Mouse (Mus musculus): ENCODE results near the gene Ip6k3. TPM values are rescaled to one million over a fixed set of nuclear protein-coding genes. Genes with fewer than 3 reads are reported as not detected.
A peak's percentile ranks its signal among the peaks of the same experiment; 100 is the strongest.

The Ip6k3 gene
- polyA plus RNA-seq, 1 experiment from 2014 or later: 0.26 TPM

DNA sequence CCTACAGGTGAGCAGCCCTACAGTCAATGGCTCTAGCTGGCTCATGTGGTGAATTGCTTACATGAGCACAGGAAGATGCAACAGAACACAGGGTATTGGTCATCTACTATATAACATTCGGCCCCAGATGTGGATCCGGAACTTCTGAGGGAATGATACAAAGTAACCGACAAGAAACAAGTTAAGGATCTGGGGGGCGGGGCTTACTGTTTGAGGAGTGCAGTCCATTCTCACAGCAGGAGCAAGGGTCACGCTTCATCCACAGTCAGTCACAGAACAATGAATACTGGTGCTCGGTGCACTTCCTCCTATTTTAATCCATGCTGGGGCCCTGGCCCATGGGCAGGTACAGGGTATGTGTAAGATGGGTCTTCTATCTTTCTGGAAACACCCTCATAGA, 59.7 kb downstream of the Ip6k3 start:
- H3K4me2 ChIP-seq: no peak overlapping the region

DNA sequence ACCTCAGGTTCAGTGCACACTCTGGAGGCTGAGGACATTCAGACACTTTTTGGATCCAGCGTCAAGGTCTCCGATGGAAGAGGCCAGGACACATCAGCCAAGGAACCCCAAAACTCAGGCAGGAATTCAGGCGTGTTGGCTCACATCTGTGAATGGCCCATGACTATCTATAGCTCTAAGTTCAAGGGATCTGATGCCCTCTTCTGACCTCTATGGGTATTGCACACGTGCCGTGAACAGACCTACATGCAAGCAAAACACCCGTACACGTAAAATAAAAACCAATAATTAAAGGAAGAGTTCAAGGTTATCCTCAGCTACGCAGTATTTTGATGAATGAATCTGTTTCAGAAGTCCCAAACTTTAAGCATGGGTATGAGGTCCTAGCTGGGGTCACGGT, 60.9 kb downstream of the Ip6k3 start:
- H3K4me2 ChIP-seq: no peak overlapping the region
- no peaks in the 10 kb centered on the region for H3K9me3 ChIP-seq (replicated peaks; ENCODE audit: control insufficient read depth, low read length)
- no peaks in the 10 kb centered on the region for H3K36me3 ChIP-seq (ENCODE audit: control insufficient read depth, insufficient read depth, low read length)
- H3K27me3 ChIP-seq (ENCODE audit: control insufficient read depth, insufficient read depth, low read length): no peaks in the 10 kb centered on the region
- no peak for ATAC-seq (replicated peaks; ENCODE audit: insufficient number of reproducible peaks, low FRiP score, low TSS enrichment)
- 84% methylated on average over 9 of the region's 9 CpGs for WGBS (ENCODE audit: insufficient replicate concordance)
- H3K9ac ChIP-seq (ENCODE audit: low read depth, low read length): no peak overlapping the region
- H3K27ac ChIP-seq (ENCODE audit: low read depth, low read length): no peak overlapping the region
- H3K4me3 ChIP-seq (ENCODE audit: low read depth, low read length): no peak overlapping the region
- no peaks in the 10 kb centered on the region for H3K4me1 ChIP-seq (ENCODE audit: control insufficient read depth, insufficient read depth, low read length)

More for the DNA sequence above, 59.7 kb downstream of the Ip6k3 start:
- H3K27me3 ChIP-seq (ENCODE audit: control insufficient read depth, insufficient read depth, low read length): no peaks in the 10 kb centered on the region
- 85% methylated on average over 6 of the region's 6 CpGs for WGBS (ENCODE audit: insufficient replicate concordance)
- H3K36me3 ChIP-seq (ENCODE audit: control insufficient read depth, insufficient read depth, low read length): no peaks in the 10 kb centered on the region
- no peaks in the 10 kb centered on the region for H3K4me1 ChIP-seq (ENCODE audit: control insufficient read depth, insufficient read depth, low read length)
- no peak for ATAC-seq (replicated peaks; ENCODE audit: insufficient number of reproducible peaks, low FRiP score, low TSS enrichment)
- H3K27ac ChIP-seq (ENCODE audit: low read depth, low read length): no peak overlapping the region
- no peaks in the 10 kb centered on the region for H3K9me3 ChIP-seq (replicated peaks; ENCODE audit: control insufficient read depth, low read length)
- H3K4me3 ChIP-seq (ENCODE audit: low read depth, low read length): no peak overlapping the region
- H3K9ac ChIP-seq (ENCODE audit: low read depth, low read length): no peak overlapping the region

DNA sequence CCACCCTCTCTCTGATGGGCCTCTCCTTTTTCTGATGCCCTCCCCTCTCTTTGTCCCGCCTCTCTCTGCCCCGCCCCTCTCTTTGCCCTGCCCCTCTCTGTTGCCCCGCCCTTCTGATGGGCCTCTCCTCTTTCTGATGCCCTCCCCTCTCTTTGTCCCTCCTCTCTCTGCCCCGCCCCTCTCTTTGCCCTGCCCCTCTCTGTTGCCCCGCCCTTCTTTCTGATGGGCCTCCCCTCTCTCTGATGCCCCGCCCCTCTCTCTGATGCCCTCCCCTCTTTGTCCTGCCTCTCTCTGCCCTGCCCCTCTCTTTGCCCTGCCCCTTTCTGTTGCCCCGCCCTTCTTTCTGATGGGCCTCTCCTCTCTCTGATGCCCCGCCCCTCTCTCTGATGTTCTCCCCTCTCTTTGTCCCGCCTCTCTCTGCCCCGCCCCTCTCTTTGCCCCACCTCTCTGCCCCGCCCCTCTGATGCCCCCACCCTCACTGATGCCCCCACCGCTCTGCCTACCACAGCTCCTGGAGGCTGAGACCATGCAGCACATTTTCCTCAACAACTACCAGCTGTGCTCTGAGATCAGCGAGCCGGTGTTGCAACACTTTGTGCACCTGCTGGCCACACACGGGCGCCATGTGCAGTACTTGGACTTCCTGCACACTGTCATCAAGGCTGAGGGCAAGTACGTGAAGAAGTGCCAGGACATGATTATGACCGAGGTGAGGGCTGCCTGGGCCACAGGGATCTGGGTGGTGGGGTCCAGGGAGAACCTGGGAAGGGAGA, 61.7 kb downstream of the Ip6k3 start:
- Histone ChIP-seq H3K9me3 (replicated peaks; ENCODE audit: control insufficient read depth, low read length) (no peaks in the 10 kb centered on the region), H3K27me3 (ENCODE audit: control insufficient read depth, insufficient read depth, low read length) (no peaks in the 10 kb centered on the region), H3K4me2 (no peak overlapping the region), H3K4me3 (ENCODE audit: low read depth, low read length) (no peak overlapping the region), H3K4me1 (ENCODE audit: control insufficient read depth, insufficient read depth, low read length) (no peaks in the 10 kb centered on the region), H3K27ac (ENCODE audit: low read depth, low read length) (no peak overlapping the region), H3K9ac (ENCODE audit: low read depth, low read length) (no peak overlapping the region), H3K36me3 (ENCODE audit: control insufficient read depth, insufficient read depth, low read length) (no peaks in the 10 kb centered on the region)
- 72% methylated on average over 17 of the region's 18 CpGs for WGBS (ENCODE audit: insufficient replicate concordance)
- no peak for ATAC-seq (replicated peaks; ENCODE audit: insufficient number of reproducible peaks, low FRiP score, low TSS enrichment)

DNA sequence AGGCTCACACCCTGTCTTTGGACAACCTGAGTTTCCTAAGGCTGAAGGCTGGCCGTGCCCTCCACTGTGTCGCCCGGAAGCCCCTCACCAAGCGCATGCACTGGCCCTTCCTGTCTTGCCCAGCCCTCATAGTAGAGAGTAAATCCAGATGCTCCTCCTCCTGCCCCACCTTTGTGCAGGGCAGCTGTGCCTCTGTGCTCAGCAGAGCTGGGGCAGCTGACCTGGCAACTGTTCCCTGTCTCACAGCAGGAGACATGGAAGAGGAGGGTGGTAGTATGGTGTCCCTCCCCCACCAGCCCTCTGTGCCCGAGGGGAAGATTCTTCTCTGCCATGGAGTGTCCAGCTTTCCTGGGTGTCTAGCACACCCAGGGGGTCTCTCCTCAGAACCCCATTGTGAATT, 65.9 kb downstream of the Ip6k3 start:
- Histone ChIP-seq H3K36me3 (ENCODE audit: control insufficient read depth, insufficient read depth, low read length) (no peaks in the 10 kb centered on the region; the same call in 1 of the 2 replicates), H3K4me2 (no peak overlapping the region), H3K4me3 (ENCODE audit: low read depth, low read length) (no peak overlapping the region), H3K9ac (ENCODE audit: low read depth, low read length) (0 out of 2 replicates have a peak overlapping the region, but pooled peaks have one; percentile 16), H3K9me3 (replicated peaks; ENCODE audit: control insufficient read depth, low read length) (no peaks in the 10 kb centered on the region), H3K27ac (ENCODE audit: low read depth, low read length) (no peak overlapping the region), H3K4me1 (ENCODE audit: control insufficient read depth, insufficient read depth, low read length) (no peaks in the 10 kb centered on the region), H3K27me3 (ENCODE audit: control insufficient read depth, insufficient read depth, low read length) (no peaks in the 10 kb centered on the region)
- 83% methylated on average over 5 of the region's 5 CpGs for WGBS (ENCODE audit: insufficient replicate concordance)
- no peak for ATAC-seq (replicated peaks; ENCODE audit: insufficient number of reproducible peaks, low FRiP score, low TSS enrichment)

DNA sequence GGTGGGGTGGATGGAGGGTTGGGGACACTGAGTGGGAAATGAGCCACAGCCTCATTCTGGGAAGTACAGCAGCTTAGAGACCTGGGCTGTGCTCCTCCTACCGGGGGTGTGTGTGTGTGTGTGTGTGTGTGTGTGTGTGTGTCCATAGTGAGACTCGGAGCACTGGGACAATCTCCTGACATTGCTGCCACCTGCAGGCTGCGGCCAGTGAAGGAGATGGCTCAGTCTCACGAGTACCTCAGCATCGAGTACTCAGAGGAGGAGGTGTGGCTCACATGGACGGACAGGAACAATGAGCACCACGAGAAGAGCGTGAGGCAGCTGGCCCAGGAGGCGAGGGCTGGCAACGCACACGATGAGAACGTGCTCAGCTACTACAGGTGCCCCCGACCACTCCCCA, 71.9 kb downstream of the Ip6k3 start:
- Histone ChIP-seq H3K9ac (ENCODE audit: low read depth, low read length) (no peak overlapping the region), H3K9me3 (replicated peaks; ENCODE audit: control insufficient read depth, low read length) (no peaks in the 10 kb centered on the region), H3K4me1 (ENCODE audit: control insufficient read depth, insufficient read depth, low read length) (no peaks in the 10 kb centered on the region), H3K36me3 (ENCODE audit: control insufficient read depth, insufficient read depth, low read length) (no peaks in the 10 kb centered on the region; the same call in 1 of the 2 replicates), H3K27me3 (ENCODE audit: control insufficient read depth, insufficient read depth, low read length) (no peaks in the 10 kb centered on the region), H3K4me2 (no peak overlapping the region), H3K4me3 (ENCODE audit: low read depth, low read length) (no peak overlapping the region), H3K27ac (ENCODE audit: low read depth, low read length) (no peak overlapping the region)
- WGBS (ENCODE audit: insufficient replicate concordance): 42% methylated on average over 13 of the region's 13 CpGs
- ATAC-seq (replicated peaks; ENCODE audit: insufficient number of reproducible peaks, low FRiP score, low TSS enrichment): no peak

Other genes with a start within 250 kb of the Ip6k3 start
- 5.7 and 5.9 TPM in 2 replicates for gene Phf1, start 234.7 kb downstream of the Ip6k3 start, polyA plus RNA-seq (2014; fragmentation: Nextera tagmentation; extraction: Ambion mirVana)
- 134 and 145 TPM in 2 replicates for gene Cuta, start 228.2 kb downstream of the Ip6k3 start, polyA plus RNA-seq (2014; fragmentation: Nextera tagmentation; extraction: Ambion mirVana)
- gene Syngap1, start 226.5 kb downstream of the Ip6k3 start, polyA plus RNA-seq (2014; fragmentation: Nextera tagmentation; extraction: Ambion mirVana): 2.9 and 3.7 TPM in 2 replicates
- gene Zbtb9, start 194.6 kb downstream of the Ip6k3 start, polyA plus RNA-seq (2014; fragmentation: Nextera tagmentation; extraction: Ambion mirVana): 6.8 and 7.9 TPM in 2 replicates
- gene Bak1, start 138.8 kb downstream of the Ip6k3 start, polyA plus RNA-seq (2014; fragmentation: Nextera tagmentation; extraction: Ambion mirVana): 11.0 and 11.4 TPM in 2 replicates
- 2.1 and 2.2 TPM in 2 replicates for gene Itpr3, start 110.5 kb downstream of the Ip6k3 start, polyA plus RNA-seq (2014; fragmentation: Nextera tagmentation; extraction: Ambion mirVana)
- 363 and 374 TPM in 2 replicates for gene Uqcc2, start 33.9 kb downstream of the Ip6k3 start, polyA plus RNA-seq (2014; fragmentation: Nextera tagmentation; extraction: Ambion mirVana)
- 6.7 and 8.4 TPM in 2 replicates for gene Lemd2, start 36.7 kb upstream of the Ip6k3 start, polyA plus RNA-seq (2014; fragmentation: Nextera tagmentation; extraction: Ambion mirVana)

All from heart, embryonic 11.5 days (tissue).